Mouse (Mus musculus): ENCODE measurements around the gene Lamtor2. TPM values are rescaled to one million over a fixed set of nuclear protein-coding genes. Genes with fewer than 3 reads are reported as not detected.

The Lamtor2 gene
- total and polyA plus RNA-seq, 3 experiments: 94.3 to 118 (median 104) TPM

DNA sequence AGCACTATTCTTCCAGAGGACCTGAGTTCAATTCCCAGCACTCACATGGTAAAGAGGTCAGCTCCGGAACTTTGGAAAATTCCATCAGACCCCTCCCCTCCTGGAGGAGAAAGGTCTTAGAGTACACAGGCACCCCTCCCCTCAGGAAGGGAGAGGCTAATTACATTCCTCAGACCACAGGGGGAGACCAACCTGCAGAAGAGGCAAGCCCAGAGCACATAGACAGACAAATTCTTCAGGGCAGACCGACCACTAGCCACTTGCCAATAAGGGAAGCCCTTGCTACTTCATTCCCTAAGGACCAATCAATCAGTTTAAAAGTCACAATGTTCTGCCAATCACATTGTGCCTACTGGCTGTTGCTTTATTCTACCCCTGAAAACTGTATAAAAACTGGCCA lies 20.0 kb upstream of the Lamtor2 start:
- H3K4me3 ChIP-seq: no peak overlapping the region
- no peaks in the 10 kb centered on the region for H3K79me2 ChIP-seq (replicated peaks; ENCODE audit: control insufficient read depth, insufficient read depth, low read length)
- intact Hi-C loops (cut with DNase I): no loop called here
- H3K4me1 ChIP-seq (ENCODE audit: control insufficient read depth, insufficient read depth, low read length): no peaks in the 10 kb centered on the region
- TF ChIP-seq CTCF (IDR thresholded peaks at IDR 0.05): no peak
- no peak for TF ChIP-seq POLR2A (IDR thresholded peaks at IDR 0.05; ENCODE audit: insufficient read depth, low read depth, low read length)
- no peak for TF ChIP-seq EP300 (IDR thresholded peaks at IDR 0.05; ENCODE audit: insufficient read depth, low read depth, low read length)
- no peaks in the 10 kb centered on the region for H3K36me3 ChIP-seq (ENCODE audit: control insufficient read depth, insufficient read depth, low read length)
- no peak overlapping the region for H3K27ac ChIP-seq
- no peaks in the 10 kb centered on the region for H3K27me3 ChIP-seq (ENCODE audit: control insufficient read depth, insufficient read depth, low read length)
- no peak overlapping the region for H3K9ac ChIP-seq (ENCODE audit: low read depth, low read length)
- WGBS: 77% methylated on average over 2 of the region's 2 CpGs
- DNase-seq: no peak

DNA sequence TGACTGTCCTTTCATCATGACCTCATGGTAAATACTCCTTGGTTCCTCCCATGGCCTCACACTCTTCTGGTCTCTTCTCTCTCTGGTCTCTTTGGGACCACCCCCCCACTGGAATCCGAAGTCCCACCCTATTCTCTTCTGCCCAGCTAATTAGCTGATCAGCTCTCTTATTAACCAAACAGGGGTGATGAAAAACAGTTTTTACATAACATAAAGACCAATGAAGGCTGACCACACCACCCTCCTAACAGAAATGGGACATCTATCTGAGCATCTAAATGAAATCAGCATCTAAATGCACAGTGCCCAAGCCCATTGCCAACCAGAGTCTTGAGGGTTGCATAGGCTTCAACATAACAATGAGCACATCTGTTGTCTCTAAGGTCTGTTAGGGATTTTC lies 19.0 kb upstream of the Lamtor2 start:
- no peak overlapping the region for H3K9ac ChIP-seq (ENCODE audit: low read depth, low read length)
- no peaks in the 10 kb centered on the region for H3K36me3 ChIP-seq (ENCODE audit: control insufficient read depth, insufficient read depth, low read length)
- H3K4me1 ChIP-seq (ENCODE audit: control insufficient read depth, insufficient read depth, low read length): no peaks in the 10 kb centered on the region
- no peak overlapping the region for H3K4me3 ChIP-seq
- H3K27me3 ChIP-seq (ENCODE audit: control insufficient read depth, insufficient read depth, low read length): no peaks in the 10 kb centered on the region
- no peak for DNase-seq
- WGBS: 79% methylated on average over 1 of the region's 1 CpGs
- no peak for TF ChIP-seq EP300 (IDR thresholded peaks at IDR 0.05; ENCODE audit: insufficient read depth, low read depth, low read length)
- no peak for TF ChIP-seq POLR2A (IDR thresholded peaks at IDR 0.05; ENCODE audit: insufficient read depth, low read depth, low read length)
- no peak for TF ChIP-seq CTCF (IDR thresholded peaks at IDR 0.05)
- intact Hi-C loops (cut with DNase I): no loop called here
- no peaks in the 10 kb centered on the region for H3K79me2 ChIP-seq (replicated peaks; ENCODE audit: control insufficient read depth, insufficient read depth, low read length)
- H3K27ac ChIP-seq: no peak overlapping the region

DNA sequence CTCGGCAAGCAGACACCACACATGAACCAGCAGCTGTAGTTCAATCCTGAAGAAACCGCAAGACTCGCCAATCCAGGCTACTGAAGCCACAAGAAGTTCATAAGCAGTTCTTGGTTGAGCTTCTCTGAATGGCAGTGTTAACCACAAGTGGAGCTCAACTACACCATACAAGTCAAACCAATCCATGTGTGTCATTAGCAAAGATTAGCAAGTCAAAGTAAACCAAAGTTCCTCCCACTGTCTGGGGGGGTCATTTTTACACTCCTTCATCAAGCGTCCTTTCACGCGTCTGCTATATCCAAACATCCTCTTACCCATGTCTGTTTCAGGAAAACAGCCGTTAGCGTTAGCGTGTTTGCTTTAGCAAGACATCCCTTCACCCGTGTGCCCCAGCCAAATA lies 17.5 kb upstream of the Lamtor2 start:
- DNase-seq: no peak
- intact Hi-C loops (cut with DNase I): no loop called here
- no peaks in the 10 kb centered on the region for H3K36me3 ChIP-seq (ENCODE audit: control insufficient read depth, insufficient read depth, low read length)
- 88% methylated on average over 10 of the region's 10 CpGs for WGBS
- H3K27me3 ChIP-seq (ENCODE audit: control insufficient read depth, insufficient read depth, low read length): no peaks in the 10 kb centered on the region
- H3K4me1 ChIP-seq (ENCODE audit: control insufficient read depth, insufficient read depth, low read length): no peaks in the 10 kb centered on the region
- TF ChIP-seq CTCF (IDR thresholded peaks at IDR 0.05): no peak
- H3K79me2 ChIP-seq (replicated peaks; ENCODE audit: control insufficient read depth, insufficient read depth, low read length): no peaks in the 10 kb centered on the region
- no peak overlapping the region for H3K9ac ChIP-seq (ENCODE audit: low read depth, low read length)
- H3K4me3 ChIP-seq: no peak overlapping the region
- H3K27ac ChIP-seq: no peak overlapping the region

DNA sequence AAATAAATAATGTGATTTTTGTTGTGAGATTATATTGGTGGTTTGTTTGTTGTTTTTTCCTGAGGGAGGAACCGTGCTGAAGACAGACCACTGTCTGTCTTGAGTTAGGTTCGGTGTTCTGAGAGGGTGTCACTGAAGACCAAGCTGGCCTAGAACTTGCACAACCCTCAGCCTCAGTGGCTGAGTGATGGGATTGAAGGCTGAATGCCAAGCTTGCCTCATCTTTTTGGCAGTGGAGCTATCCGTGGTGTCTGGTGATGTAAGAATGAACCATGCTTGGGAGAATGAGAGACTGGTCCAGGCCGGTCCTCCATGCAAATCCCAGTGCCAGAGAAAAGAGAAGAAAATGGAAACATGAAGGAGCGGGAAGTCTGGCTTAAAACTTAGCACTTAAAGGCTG lies 16.8 kb upstream of the Lamtor2 start:
- WGBS: 90% methylated on average over 5 of the region's 5 CpGs
- no peak for DNase-seq
- intact Hi-C loops (cut with DNase I): no loop called here
- Histone ChIP-seq H3K4me3 (no peak overlapping the region), H3K9ac (ENCODE audit: low read depth, low read length) (no peak overlapping the region), H3K4me1 (ENCODE audit: control insufficient read depth, insufficient read depth, low read length) (no peaks in the 10 kb centered on the region), H3K27ac (no peak overlapping the region), H3K79me2 (replicated peaks; ENCODE audit: control insufficient read depth, insufficient read depth, low read length) (no peaks in the 10 kb centered on the region), H3K27me3 (ENCODE audit: control insufficient read depth, insufficient read depth, low read length) (no peaks in the 10 kb centered on the region), H3K36me3 (ENCODE audit: control insufficient read depth, insufficient read depth, low read length) (no peaks in the 10 kb centered on the region)
- TF ChIP-seq POLR2A (IDR thresholded peaks at IDR 0.05; ENCODE audit: insufficient read depth, low read depth, low read length): no peak
- no peak for TF ChIP-seq CTCF (IDR thresholded peaks at IDR 0.05)
- TF ChIP-seq EP300 (IDR thresholded peaks at IDR 0.05; ENCODE audit: insufficient read depth, low read depth, low read length): no peak

DNA sequence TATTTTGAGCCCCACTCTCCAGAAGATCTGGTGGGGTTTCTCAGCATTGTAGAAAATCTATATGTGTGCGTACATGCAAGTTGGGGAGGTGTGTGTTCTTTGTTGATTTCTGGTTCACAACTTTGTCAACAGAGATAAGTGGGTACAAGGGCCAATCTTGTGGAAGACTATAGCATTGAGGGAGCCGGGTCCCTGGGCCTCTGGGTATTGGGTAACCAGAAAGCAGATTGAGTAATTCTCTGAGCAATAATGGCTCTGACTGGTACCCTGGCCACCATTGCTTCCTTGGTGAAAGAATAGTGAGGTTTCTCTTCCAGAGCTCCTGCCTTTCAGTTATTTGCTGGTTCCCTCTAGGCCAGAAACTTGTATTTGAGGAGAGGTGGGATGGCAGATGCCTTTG lies 16.2 kb upstream of the Lamtor2 start:
- no peak overlapping the region for H3K4me3 ChIP-seq
- TF ChIP-seq CTCF (IDR thresholded peaks at IDR 0.05): no peak
- no peak for TF ChIP-seq POLR2A (IDR thresholded peaks at IDR 0.05; ENCODE audit: insufficient read depth, low read depth, low read length)
- TF ChIP-seq EP300 (IDR thresholded peaks at IDR 0.05; ENCODE audit: insufficient read depth, low read depth, low read length): no peak
- 98% methylated on average over 2 of the region's 2 CpGs for WGBS
- no peak overlapping the region for H3K9ac ChIP-seq (ENCODE audit: low read depth, low read length)
- no peaks in the 10 kb centered on the region for H3K27me3 ChIP-seq (ENCODE audit: control insufficient read depth, insufficient read depth, low read length)
- no peaks in the 10 kb centered on the region for H3K79me2 ChIP-seq (replicated peaks; ENCODE audit: control insufficient read depth, insufficient read depth, low read length)
- no peaks in the 10 kb centered on the region for H3K36me3 ChIP-seq (ENCODE audit: control insufficient read depth, insufficient read depth, low read length)
- intact Hi-C loops (cut with DNase I): no loop called here
- H3K27ac ChIP-seq: no peak overlapping the region
- DNase-seq: no peak
- H3K4me1 ChIP-seq (ENCODE audit: control insufficient read depth, insufficient read depth, low read length): no peaks in the 10 kb centered on the region

DNA sequence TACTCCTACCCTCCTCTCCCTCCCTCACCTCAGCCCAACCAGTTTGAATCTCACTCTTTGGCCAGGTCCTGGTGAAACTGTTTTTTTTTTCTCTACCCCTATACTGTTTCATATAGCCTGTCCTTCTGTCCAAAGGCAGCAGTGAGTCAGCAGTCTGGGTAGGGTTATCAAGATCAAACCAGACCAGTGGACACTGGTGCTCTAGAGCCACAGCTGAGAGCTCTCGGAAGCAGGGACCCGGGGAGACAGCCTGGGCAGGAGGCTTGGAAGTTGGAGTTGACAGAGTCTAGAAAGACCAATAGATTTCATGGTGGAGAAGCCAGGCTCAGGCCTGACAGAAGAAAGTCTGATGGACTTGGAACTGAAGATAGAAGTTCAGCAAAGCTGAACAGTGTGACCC lies 15.7 kb upstream of the Lamtor2 start:
- Histone ChIP-seq H3K4me3 (no peak overlapping the region), H3K36me3 (ENCODE audit: control insufficient read depth, insufficient read depth, low read length) (no peaks in the 10 kb centered on the region), H3K27ac (no peak overlapping the region), H3K79me2 (replicated peaks; ENCODE audit: control insufficient read depth, insufficient read depth, low read length) (no peaks in the 10 kb centered on the region), H3K4me1 (ENCODE audit: control insufficient read depth, insufficient read depth, low read length) (no peaks in the 10 kb centered on the region), H3K27me3 (ENCODE audit: control insufficient read depth, insufficient read depth, low read length) (no peaks in the 10 kb centered on the region), H3K9ac (ENCODE audit: low read depth, low read length) (no peak overlapping the region)
- WGBS: 88% methylated on average over 2 of the region's 2 CpGs
- no peak for DNase-seq
- TF ChIP-seq CTCF (IDR thresholded peaks at IDR 0.05) (no peak), EP300 (IDR thresholded peaks at IDR 0.05; ENCODE audit: insufficient read depth, low read depth, low read length) (no peak), POLR2A (IDR thresholded peaks at IDR 0.05; ENCODE audit: insufficient read depth, low read depth, low read length) (no peak)
- intact Hi-C loops (cut with DNase I): no loop called here

All from heart, adult 2 months (tissue).